Mouse (Mus musculus) ovary, postnatal 10 days (tissue): ENCODE measurements around the gene Pmepa1.

Source experiments
- DNase-seq: peaks from one replicate; pipeline ENCODE4 v3.0.0; 2022; ENCODE audit warnings: low spot score

Pmepa1 gene

DNA sequence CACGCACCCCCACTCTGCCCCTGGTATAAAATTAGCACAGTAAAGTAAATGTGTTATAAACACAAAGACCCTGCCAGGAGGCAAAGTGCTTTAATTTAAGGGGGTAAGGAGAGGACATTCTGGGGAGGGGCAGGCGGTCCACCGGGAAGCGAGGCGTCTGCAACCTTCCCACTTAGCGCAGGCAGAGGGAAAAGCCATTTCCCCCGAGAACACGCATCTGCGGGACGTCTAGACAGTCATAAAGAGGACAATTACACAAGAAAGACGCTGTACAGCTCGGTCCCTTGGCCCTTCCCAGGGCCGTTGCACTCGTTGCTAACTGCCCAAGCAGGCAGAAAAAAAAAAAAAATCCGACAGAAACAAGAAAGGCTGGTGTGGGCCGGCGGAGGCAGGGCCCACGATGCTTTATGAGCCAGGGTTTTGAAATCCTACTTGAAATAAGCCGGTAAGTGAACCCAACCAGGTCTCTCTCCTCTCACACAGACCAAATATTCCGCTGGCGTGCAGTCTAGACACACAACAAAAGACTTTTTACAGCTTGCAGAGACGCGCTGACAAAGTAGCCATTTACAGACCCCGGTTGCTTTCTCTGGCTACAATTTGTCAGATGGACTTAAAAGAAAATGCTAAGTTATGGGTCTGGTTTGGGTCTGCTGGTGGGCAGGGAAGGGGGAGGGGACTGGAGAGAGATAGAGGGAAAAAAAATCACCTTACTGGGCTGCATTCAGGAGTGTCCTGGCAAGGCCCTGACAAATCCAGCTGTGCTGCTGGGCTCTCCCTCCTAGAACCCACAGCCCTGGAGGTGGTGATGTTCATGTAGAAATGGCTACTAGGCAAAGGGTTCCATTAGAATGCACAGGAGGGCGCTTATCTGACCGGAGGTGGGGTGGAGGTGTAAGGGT lies 22.3 kb downstream of the Pmepa1 start:
- no peak for DNase-seq

- no peak for DNase-seq
Observed at GRCm38 (mm10) chr2:173251675-173252074, 24.7 kb downstream of the Pmepa1 start.

GRCm38 (mm10) chr2:173251133-173251532 lies 25.2 kb downstream of the Pmepa1 start:
- DNase-seq = no peak

DNA sequence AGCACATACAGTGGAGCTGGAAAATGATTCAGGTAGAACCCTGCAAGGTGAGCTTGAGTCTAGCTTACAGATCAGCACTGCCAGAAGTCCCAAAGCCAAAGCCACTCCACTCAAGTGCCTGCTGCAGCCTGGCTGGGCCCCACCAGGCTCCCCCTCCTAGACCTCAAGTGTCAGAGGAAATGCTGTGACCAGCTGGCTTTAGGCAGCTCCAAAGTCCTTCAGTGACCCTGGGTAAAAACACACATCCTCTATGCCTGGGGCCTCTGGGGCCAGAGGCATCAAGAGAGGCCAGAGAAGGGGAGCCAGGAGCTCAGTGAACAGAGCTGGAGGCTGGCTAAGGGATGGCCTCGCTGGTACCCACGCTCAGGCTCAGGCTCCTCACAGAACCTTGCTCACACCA lies 25.9 kb downstream of the Pmepa1 start:
- no peak for DNase-seq

DNA sequence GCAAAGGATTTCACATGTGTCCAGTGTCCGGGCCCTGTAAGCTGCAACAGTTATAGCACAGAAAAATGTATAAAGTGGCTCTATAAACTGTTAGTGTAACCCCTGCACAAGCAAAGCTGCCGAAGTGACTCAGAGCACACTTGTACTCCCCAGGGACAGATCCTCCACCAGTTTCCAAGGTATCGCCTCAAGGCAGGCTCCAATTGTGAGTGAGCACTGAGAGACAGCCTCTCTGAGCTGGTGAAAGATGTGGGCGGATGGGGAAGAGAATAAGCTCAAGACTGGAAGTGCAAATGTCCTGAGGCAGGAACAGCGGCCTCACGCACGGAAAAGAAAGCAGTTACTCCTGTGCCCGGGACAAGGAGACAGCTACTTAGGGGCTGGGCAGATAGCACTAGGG lies 26.4 kb downstream of the Pmepa1 start:
- DNase-seq = no peak

DNA sequence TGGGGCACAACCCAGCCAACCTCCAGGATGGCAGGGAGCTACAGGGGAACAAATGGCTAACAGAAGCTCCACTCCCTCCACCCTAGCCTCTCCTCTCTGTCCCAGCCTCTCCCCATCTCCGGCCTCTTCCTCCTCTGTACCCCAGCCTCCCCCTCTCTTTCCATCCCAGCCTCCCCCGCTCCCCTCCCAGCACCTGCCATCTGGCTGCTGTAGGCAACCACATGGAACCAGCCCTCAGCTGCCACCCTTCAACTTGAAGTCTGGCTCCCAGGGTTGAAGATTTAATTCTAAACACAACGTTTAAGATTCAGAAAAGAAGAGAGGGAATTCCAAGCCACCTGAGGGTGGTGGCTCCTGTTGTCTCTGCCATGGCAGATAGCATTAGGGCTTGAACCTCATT lies 26.9 kb downstream of the Pmepa1 start:
- DNase-seq = no peak

DNA sequence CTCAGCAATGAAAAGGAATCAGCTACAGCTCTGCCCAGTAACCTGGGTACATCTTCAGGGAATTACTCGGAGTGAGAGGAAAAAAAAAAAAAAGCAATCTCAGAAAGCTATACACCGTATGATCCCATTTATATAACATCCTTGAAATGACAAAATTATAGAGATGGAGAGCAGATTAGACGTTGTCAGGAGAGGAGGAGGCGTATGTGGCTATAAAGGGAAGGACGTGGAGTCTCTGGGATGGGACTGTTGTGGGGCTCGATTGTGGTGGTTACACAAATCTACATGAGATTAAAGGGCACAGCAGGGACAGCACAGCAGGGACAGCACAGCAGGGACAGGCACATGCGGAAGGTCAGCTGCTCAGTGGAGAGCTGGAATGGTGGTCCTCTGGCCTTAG lies 27.5 kb downstream of the Pmepa1 start:
- DNase-seq = no peak

GRCm38 (mm10) chr2:173247911-173248310 lies 28.4 kb downstream of the Pmepa1 start:
- DNase-seq = no peak

- no peak for DNase-seq
Observed at GRCm38 (mm10) chr2:173247197-173247596, 29.1 kb downstream of the Pmepa1 start.

DNA sequence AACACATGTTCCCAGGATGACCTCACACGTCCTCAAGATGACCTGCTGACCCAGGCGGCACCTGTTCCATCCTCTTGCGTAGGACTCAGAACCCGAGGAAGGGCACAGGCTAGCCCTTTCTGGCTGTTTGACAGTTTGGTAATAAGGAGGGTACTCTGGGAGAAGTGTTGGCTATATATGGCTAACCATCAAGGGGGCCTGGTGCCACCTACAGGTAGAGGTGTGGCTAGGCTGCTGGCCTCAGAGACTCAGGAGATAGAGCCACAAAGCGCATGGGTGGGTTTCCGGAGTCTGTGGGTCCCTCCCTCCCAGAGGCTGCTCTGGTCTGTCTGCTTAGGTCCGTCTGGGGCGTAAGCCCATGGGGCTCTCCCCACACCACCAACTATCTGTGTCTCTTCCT lies 29.6 kb downstream of the Pmepa1 start:
- no peak for DNase-seq

DNA sequence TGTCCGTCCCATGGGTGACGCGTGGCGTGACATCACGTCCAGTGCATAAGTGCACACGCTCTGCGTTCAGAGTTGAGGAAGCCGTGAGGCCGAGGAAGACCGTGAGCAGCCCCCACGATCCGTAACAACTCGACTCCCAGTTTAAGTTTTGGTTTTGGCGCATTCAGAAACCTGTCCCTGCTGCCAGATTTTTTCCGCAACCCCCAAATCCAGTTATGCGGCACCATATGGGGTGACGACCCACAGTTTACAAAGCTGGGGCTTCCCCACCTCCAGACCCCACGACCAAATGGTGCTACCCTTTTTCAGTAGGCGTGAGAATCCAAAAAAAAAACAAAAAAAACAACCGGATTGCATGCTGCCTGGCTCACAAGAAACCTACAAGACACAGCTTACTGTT lies 31.1 kb downstream of the Pmepa1 start:
- no peak for DNase-seq

GRCm38 (mm10) chr2:173244108-173244507 lies 32.2 kb downstream of the Pmepa1 start:
- no peak for DNase-seq

- DNase-seq = no peak
Observed at GRCm38 (mm10) chr2:173243616-173244015, 32.7 kb downstream of the Pmepa1 start.

GRCm38 (mm10) chr2:173242874-173243273 lies 33.5 kb downstream of the Pmepa1 start:
- DNase-seq = no peak

DNA sequence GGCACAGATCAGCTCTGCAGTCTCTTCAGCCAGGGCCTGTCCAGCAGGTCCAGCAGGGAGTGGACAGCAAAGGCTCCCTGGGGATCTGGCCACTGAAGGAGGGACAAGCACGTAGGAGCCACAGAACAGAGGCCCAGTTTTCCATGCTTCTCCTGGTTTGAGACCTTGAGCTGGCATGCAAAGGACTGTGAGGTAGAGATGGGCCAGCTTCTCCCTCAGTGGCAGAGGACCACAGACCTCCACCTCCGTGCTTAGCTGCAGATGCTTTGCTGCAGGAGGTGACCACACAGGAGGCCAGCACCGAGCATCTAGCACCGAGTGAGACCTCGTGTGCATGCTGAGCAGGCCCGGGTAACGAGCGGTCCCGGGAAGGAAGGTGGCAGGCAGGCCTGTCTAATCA lies 35.6 kb downstream of the Pmepa1 start:
- no peak for DNase-seq

- no peak for DNase-seq
Observed at GRCm38 (mm10) chr2:173238522-173238921, 37.8 kb downstream of the Pmepa1 start.

- no peak for DNase-seq
Observed at GRCm38 (mm10) chr2:173235435-173236332, 40.6 kb downstream of the Pmepa1 start.

DNA sequence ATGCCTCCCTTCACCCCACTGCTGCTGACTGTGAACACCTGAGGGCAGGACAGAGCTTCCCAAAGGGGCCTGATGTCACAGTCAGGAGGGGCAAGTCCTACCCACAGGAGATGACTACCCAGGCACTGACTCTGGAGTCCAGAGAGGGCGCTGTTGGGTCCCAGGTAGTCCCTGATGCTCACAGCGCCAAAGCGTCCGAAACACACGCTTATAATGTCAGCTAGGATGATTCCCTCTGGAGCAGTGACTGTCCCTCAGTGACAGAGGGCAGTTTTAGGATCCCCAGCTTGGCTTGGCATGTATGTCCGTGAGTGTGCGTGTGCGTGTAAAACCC lies 43.6 kb downstream of the Pmepa1 start:
- no peak for DNase-seq

DNA sequence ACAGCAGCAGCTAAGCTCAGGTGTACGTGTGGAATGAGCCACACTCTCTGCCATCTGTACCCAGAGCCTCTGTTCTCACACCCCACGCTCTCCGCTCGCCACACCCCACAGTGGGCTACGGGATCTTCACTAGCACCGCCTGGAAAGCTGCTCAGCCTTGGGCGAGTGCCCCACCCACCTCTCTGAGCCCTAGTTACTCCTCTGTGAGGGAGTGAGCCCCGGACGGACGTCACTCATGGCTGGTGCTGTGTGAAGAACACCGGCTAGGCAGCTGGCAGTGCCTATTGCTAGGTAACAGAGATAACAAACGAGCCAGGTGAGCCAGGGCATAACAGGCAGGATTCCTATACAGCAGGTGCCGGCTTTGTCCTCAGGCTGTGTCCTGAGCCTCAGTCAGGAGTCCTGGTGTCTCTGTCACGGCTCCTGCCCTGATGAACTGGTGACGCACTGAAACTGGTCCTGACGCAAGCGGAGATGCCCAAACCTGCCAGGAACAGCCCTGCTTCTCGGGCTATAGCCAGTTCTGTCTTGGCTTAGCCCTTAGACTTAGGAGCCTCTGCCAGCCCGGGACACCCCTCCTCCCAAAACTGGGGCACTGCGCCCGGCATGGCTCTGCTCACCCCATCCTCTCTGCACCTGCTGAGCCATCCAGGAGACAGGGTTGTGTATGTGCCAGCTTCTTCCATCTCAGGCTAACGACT lies 44.1 kb downstream of the Pmepa1 start:
- DNase-seq = no peak

GRCm38 (mm10) chr2:173229578-173230224 lies 46.6 kb downstream of the Pmepa1 start:
- DNase-seq = peak; percentile 90

- DNase-seq = no peak
Observed at GRCm38 (mm10) chr2:173228567-173228966, 47.8 kb downstream of the Pmepa1 start.

DNA sequence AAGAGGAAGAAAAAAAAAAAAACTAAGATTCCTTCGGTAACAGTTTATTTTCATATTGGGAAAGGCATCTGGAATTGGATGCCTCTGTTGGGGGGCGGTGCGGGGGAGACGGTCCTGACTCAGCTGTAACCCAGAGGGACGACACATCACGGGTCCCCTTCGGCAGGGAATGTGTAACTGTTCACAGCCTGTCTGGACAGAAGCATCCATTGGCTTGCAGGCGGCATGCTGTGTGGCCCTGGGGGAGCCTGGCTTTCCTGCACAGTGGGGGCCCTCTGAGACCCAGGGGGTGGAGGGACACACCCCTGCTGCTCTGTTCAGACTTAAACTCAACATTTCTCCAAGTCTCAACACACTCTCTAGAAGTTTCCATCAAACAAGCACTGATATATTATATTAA lies 49.5 kb downstream of the Pmepa1 start:
- no peak for DNase-seq
